Mouse (Mus musculus): Measurements from ENCODE around the gene Ccdc153. TPM values are rescaled to one million over a fixed set of nuclear protein-coding genes. Genes with fewer than 3 reads are reported as not detected.

Gene Ccdc153
- total and polyA plus RNA-seq, 3 experiments = not detected

DNA sequence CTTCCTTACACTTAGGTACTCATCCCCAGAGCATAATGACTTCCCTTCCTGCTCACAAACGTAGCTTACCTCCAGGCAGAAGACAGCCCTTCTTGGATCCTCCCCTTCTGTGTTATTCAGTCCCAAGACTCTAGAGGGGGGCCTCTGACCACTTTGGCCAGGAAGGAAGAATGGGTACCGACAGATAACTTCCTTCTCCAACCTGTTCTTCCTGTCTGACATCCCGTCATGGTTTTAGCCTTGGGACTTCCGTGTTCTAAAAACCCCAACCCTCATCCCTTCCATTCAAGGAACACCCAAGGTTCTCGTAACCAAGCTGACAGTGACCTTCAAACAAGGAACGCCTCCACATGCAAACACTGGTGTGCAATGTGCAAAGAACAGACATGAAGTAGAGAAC lies 28.0 kb downstream of the Ccdc153 start, which contains the start of gene Nlrx1:
TSS of gene Nlrx1 (minus strand) at position 168 of the 400 bp plus-strand sequence.
- H3K79me2 ChIP-seq (ENCODE audit: control insufficient read depth, insufficient read depth, low read length, poor library complexity) = no peaks in the 10 kb centered on the region; the same call in 1 of the 2 replicates
- no peaks in the 10 kb centered on the region for H3K27me3 ChIP-seq (ENCODE audit: control insufficient read depth in 1 of 2, insufficient read depth in 2 of 2, low read length in 2 of 2)
- DNase-seq (ENCODE audit: low read depth, low spot score) = peak; percentile 73
- H3K9me3 ChIP-seq (replicated peaks; ENCODE audit: insufficient read depth, low read length) = no peaks in the 10 kb centered on the region
- peak within 1 kb of the TSS; percentile 66 to 77 for H3K4me3 ChIP-seq (ENCODE audit: control insufficient read depth in 1 of 2, insufficient read depth in 1 of 2, low read depth in 2 of 2, low read length in 2 of 2)
- peak within 1 kb of the TSS; percentile 87 for H3K9ac ChIP-seq (ENCODE audit: control insufficient read depth, low read depth, low read length, poor library complexity, severe bottlenecking)
- 0 out of 6 replicates have a peak, but pooled peaks of 1 of the 3 experiments have one; percentile 12 for TF ChIP-seq CTCF (IDR thresholded peaks at IDR 0.05 in 2 of 3, conservative IDR thresholded peaks at IDR 0.05 in 1 of 3; ENCODE audit: control insufficient read depth in 1 of 3, insufficient read depth in 1 of 3, low read depth in 2 of 3, low read length in 3 of 3, poor library complexity in 1 of 3, severe bottlenecking in 1 of 3)
- TF ChIP-seq JUND (IDR thresholded peaks at IDR 0.05; ENCODE audit: low read depth, low read length) = no peak
- TF ChIP-seq BHLHE40 (IDR thresholded peaks at IDR 0.05; ENCODE audit: borderline replicate concordance, low read depth, low read length) = no peak
- TF ChIP-seq USF1 (IDR thresholded peaks at IDR 0.05; ENCODE audit: low read depth, low read length) = no peak
- TF ChIP-seq MXI1 (IDR thresholded peaks at IDR 0.05; ENCODE audit: low read depth, low read length) = peak; percentile 37
- TF ChIP-seq TAL1 (IDR thresholded peaks at IDR 0.05; ENCODE audit: low read length) = no peak
- TF ChIP-seq RAD21 (IDR thresholded peaks at IDR 0.05; ENCODE audit: low read depth, low read length) = peak; percentile 32
- TF ChIP-seq ELF1 (IDR thresholded peaks at IDR 0.05; ENCODE audit: low read depth, low read length) = peak; percentile 50; the same call in 1 of the 2 replicates
- no peak for TF ChIP-seq MAX (IDR thresholded peaks at IDR 0.05; ENCODE audit: low read length)
- peaks cover 0 to 8% of the 10 kb centered on the region in 2 experiments; a peak in 1 of 4 replicates for H3K4me1 ChIP-seq (ENCODE audit: control insufficient read depth in 1 of 2, insufficient read depth in 2 of 2, low read length in 2 of 2)
- H3K36me3 ChIP-seq (ENCODE audit: control insufficient read depth in 1 of 2, insufficient read depth in 2 of 2, low read length in 2 of 2) = peaks cover 0 to 6% of the 10 kb centered on the region in 2 experiments; a peak in 1 of 4 replicates
- peak within 1 kb of the TSS; percentile 75 for H3K27ac ChIP-seq (ENCODE audit: control insufficient read depth, low read depth, low read length)

- DNase-seq (ENCODE audit: low read depth, low spot score) = peak; percentile 82
- Histone ChIP-seq H3K27ac (ENCODE audit: control insufficient read depth, low read depth, low read length) (peak overlapping the region; percentile 75), H3K36me3 (ENCODE audit: control insufficient read depth in 1 of 2, insufficient read depth in 2 of 2, low read length in 2 of 2) (peaks cover 0 to 6% of the 10 kb centered on the region in 2 experiments; a peak in 1 of 4 replicates), H3K9me3 (replicated peaks; ENCODE audit: insufficient read depth, low read length) (no peaks in the 10 kb centered on the region), H3K27me3 (ENCODE audit: control insufficient read depth in 1 of 2, insufficient read depth in 2 of 2, low read length in 2 of 2) (no peaks in the 10 kb centered on the region), H3K4me3 (ENCODE audit: control insufficient read depth in 1 of 2, insufficient read depth in 1 of 2, low read depth in 2 of 2, low read length in 2 of 2) (no peak overlapping the region), H3K79me2 (ENCODE audit: control insufficient read depth, insufficient read depth, low read length, poor library complexity) (no peaks in the 10 kb centered on the region; the same call in 1 of the 2 replicates), H3K4me1 (ENCODE audit: control insufficient read depth in 1 of 2, insufficient read depth in 2 of 2, low read length in 2 of 2) (peaks cover 0 to 8% of the 10 kb centered on the region in 2 experiments; a peak in 1 of 4 replicates), H3K9ac (ENCODE audit: control insufficient read depth, low read depth, low read length, poor library complexity, severe bottlenecking) (no peak overlapping the region)
- no peak for TF ChIP-seq JUND (IDR thresholded peaks at IDR 0.05; ENCODE audit: low read depth, low read length)
- 0 out of 2 replicates have a peak, but pooled peaks have one; percentile 25 for TF ChIP-seq TBP (IDR thresholded peaks at IDR 0.05; ENCODE audit: low read depth, low read length)
- TF ChIP-seq CHD1 (IDR thresholded peaks at IDR 0.05; ENCODE audit: low read depth, low read length) = no peak
- 0 out of 2 replicates have a peak, but pooled peaks have one; percentile 14 for TF ChIP-seq SIN3A (IDR thresholded peaks at IDR 0.05; ENCODE audit: low read length)
- no peak for TF ChIP-seq ZNF384 (IDR thresholded peaks at IDR 0.05; ENCODE audit: low read depth, low read length)
- peak; percentile 60 to 77 (median 68) for TF ChIP-seq CTCF (IDR thresholded peaks at IDR 0.05 in 2 of 3, conservative IDR thresholded peaks at IDR 0.05 in 1 of 3; ENCODE audit: control insufficient read depth in 1 of 3, insufficient read depth in 1 of 3, low read depth in 2 of 3, low read length in 3 of 3, poor library complexity in 1 of 3, severe bottlenecking in 1 of 3)
- peak; percentile 78 for TF ChIP-seq RAD21 (IDR thresholded peaks at IDR 0.05; ENCODE audit: low read depth, low read length)
- TF ChIP-seq HCFC1 (IDR thresholded peaks at IDR 0.05; ENCODE audit: low read depth, low read length) = no peak
- TF ChIP-seq EP300 (IDR thresholded peaks at IDR 0.05; ENCODE audit: low read depth in 1 of 2, low read length in 2 of 2) = no peak
- TF ChIP-seq SMC3 (IDR thresholded peaks at IDR 0.05; ENCODE audit: low read depth, low read length) = peak; percentile 85
- TF ChIP-seq ZC3H11A (IDR thresholded peaks at IDR 0.05; ENCODE audit: low read depth, low read length) = peak; percentile 79
Observed at GRCm38 (mm10) chr9:44269077-44269476, 28.6 kb downstream of the Ccdc153 start.

All from MEL (cell line).